Mouse (Mus musculus) CH12.LX (cell line): ENCODE data around the gene Spns3. TPM values are rescaled to one million over a fixed set of nuclear protein-coding genes. Genes with fewer than 3 reads are reported as not detected.
A peak's percentile ranks its signal among the peaks of the same experiment; 100 is the strongest.

Experiments
- DNase-seq: peaks from one replicate; pipeline ENCODE4 v3.0.0-alpha.2; 2013; ENCODE audit errors: extremely low read depth
- H3K27ac ChIP-seq: 2 replicates; pipeline ENCODE4 v1.5.1; 2012; ENCODE audit warnings: low read depth, mild to moderate bottlenecking, control low read depth, moderate library complexity; ENCODE audit not compliant: insufficient read depth
- H3K27me3 ChIP-seq: replicated peaks from 2 replicates; pipeline ENCODE3; 2012; ENCODE audit warnings: inconsistent platforms
- H3K36me3 ChIP-seq, 2 experiments: replicated peaks in 1 of 2; 2 replicates each; pipeline versions ENCODE3 to v1.6.1; 2012; ENCODE audit warnings: inconsistent platforms in 1 of 2, low read length in 1 of 2, mild to moderate bottlenecking in 1 of 2, mixed read lengths in 1 of 2, moderate library complexity in 1 of 2; ENCODE audit not compliant: control insufficient read depth in 1 of 2, insufficient read depth in 1 of 2
- H3K4me1 ChIP-seq, 2 experiments: 2 replicates each; pipeline ENCODE4 v1.6.1; 2012; ENCODE audit warnings: inconsistent platforms in 1 of 2, moderate library complexity in 1 of 2; ENCODE audit not compliant: insufficient read depth in 2 of 2, control insufficient read depth in 1 of 2
- H3K4me2 ChIP-seq: 2 replicates; pipeline ENCODE4 v1.6.1; 2012; ENCODE audit warnings: low read depth, mild to moderate bottlenecking, control low read depth; ENCODE audit not compliant: poor library complexity, insufficient read depth, severe bottlenecking
- H3K4me3 ChIP-seq, 3 experiments: fragments of 150-350 bp in 1 of 3; sonication (generic) in 1 of 3; replicated peaks in 1 of 3; 2 replicates each; pipeline versions ENCODE3 to v1.5.1; 2011 to 2012; ENCODE audit warnings: low read depth in 2 of 3, low read length in 2 of 3, mild to moderate bottlenecking in 2 of 3, moderate library complexity in 2 of 3, control low read depth in 1 of 3, improper control_type of control experiment in 1 of 3, inconsistent platforms in 1 of 3, mixed read lengths in 1 of 3; ENCODE audit not compliant: poor library complexity in 1 of 3
- H3K79me2 ChIP-seq: replicated peaks from 2 replicates; pipeline ENCODE4 v1.6.1; 2012; ENCODE audit warnings: mild to moderate bottlenecking, moderate library complexity; ENCODE audit not compliant: control insufficient read depth, poor library complexity, insufficient read depth, severe bottlenecking; ENCODE audit errors: extremely low read depth
- H3K9ac ChIP-seq: 2 replicates; pipeline ENCODE4 v1.6.1; 2012; ENCODE audit warnings: low read depth, mild to moderate bottlenecking, control low read depth, moderate library complexity; ENCODE audit not compliant: insufficient read depth
- H3K9me3 ChIP-seq: replicated peaks from 2 replicates; pipeline ENCODE3; 2012; ENCODE audit warnings: low read length, inconsistent platforms, mixed read lengths
- CHD1 ChIP-seq: IDR thresholded peaks from 2 replicates; pipeline ENCODE4 v1.6.1; 2012; ENCODE audit warnings: low read depth, low read length, improper control_type of control experiment, inconsistent platforms
- CHD2 ChIP-seq: IDR thresholded peaks from 2 replicates; pipeline ENCODE4 v1.6.1; 2011; ENCODE audit warnings: low read length, improper control_type of control experiment
- CTCF ChIP-seq, 2 experiments: IDR thresholded peaks in 1 of 2; conservative IDR thresholded peaks in 1 of 2; 2 replicates each; pipeline ENCODE4 v1.5.1; 2011 to 2012; ENCODE audit warnings: low read depth in 2 of 2, low read length in 2 of 2, improper control_type of control experiment in 1 of 2, inconsistent platforms in 1 of 2, mild to moderate bottlenecking in 1 of 2, moderate library complexity in 1 of 2
- E2F4 ChIP-seq: IDR thresholded peaks from 2 replicates; pipeline ENCODE4 v1.6.1; 2011; ENCODE audit warnings: low read depth, low read length, improper control_type of control experiment; ENCODE audit not compliant: insufficient replicate concordance
- ETS1 ChIP-seq: conservative IDR thresholded peaks from 2 replicates; pipeline ENCODE4 v1.6.1; 2012; ENCODE audit warnings: low read depth, mild to moderate bottlenecking, inconsistent platforms, low read length, improper control_type of control experiment, moderate library complexity
- GABPA ChIP-seq: IDR thresholded peaks from 2 replicates; pipeline ENCODE4 v1.6.1; 2012; ENCODE audit warnings: low read depth, low read length, improper control_type of control experiment, inconsistent platforms; ENCODE audit not compliant: insufficient replicate concordance
- HCFC1 ChIP-seq: IDR thresholded peaks from 2 replicates; pipeline ENCODE4 v1.6.1; 2012; ENCODE audit warnings: low read depth, mild to moderate bottlenecking, inconsistent platforms, low read length, improper control_type of control experiment
- IRF4 ChIP-seq: IDR thresholded peaks from 2 replicates; pipeline ENCODE4 v1.6.1; 2014; ENCODE audit warnings: low read depth, mild to moderate bottlenecking, inconsistent platforms, low read length, improper control_type of control experiment
- JUN ChIP-seq: IDR thresholded peaks from 2 replicates; pipeline ENCODE4 v1.6.1; 2011; ENCODE audit warnings: low read depth, mild to moderate bottlenecking, low read length, improper control_type of control experiment, moderate library complexity; ENCODE audit not compliant: insufficient read depth
- KAT2A ChIP-seq: IDR thresholded peaks from 2 replicates; pipeline ENCODE4 v1.6.1; 2012; ENCODE audit warnings: low read length, improper control_type of control experiment, inconsistent platforms; ENCODE audit not compliant: insufficient replicate concordance
- MAFK ChIP-seq: IDR thresholded peaks from 2 replicates; pipeline ENCODE4 v1.6.1; 2011; ENCODE audit warnings: low read length, improper control_type of control experiment; ENCODE audit not compliant: insufficient replicate concordance
- MAZ ChIP-seq: IDR thresholded peaks from 2 replicates; pipeline ENCODE4 v1.6.1; 2012; ENCODE audit warnings: low read depth, mild to moderate bottlenecking, inconsistent platforms, low read length, improper control_type of control experiment, moderate library complexity
- POLR2A ChIP-seq: IDR thresholded peaks from 2 replicates; pipeline ENCODE4 v1.6.1; 2011; ENCODE audit warnings: low read depth, mild to moderate bottlenecking, improper control_type of control experiment, low read length
- POLR2AphosphoS2 ChIP-seq: IDR thresholded peaks from 2 replicates; pipeline ENCODE4 v1.6.1; 2011; ENCODE audit warnings: low read depth, low read length, improper control_type of control experiment
- RCOR1 ChIP-seq: conservative IDR thresholded peaks from 2 replicates; pipeline ENCODE4 v1.6.1; 2012; ENCODE audit warnings: low read depth, mild to moderate bottlenecking, inconsistent platforms, low read length, improper control_type of control experiment
- SIN3A ChIP-seq: IDR thresholded peaks from 2 replicates; pipeline ENCODE4 v1.6.1; 2012; ENCODE audit warnings: low read length, improper control_type of control experiment, inconsistent platforms
- SMC3 ChIP-seq: IDR thresholded peaks from 2 replicates; pipeline ENCODE4 v1.6.1; 2011; ENCODE audit warnings: low read depth, low read length, improper control_type of control experiment
- TBP ChIP-seq: conservative IDR thresholded peaks from 2 replicates; pipeline ENCODE4 v1.6.1; 2011; ENCODE audit warnings: low read depth, low read length, improper control_type of control experiment
- UBTF ChIP-seq: IDR thresholded peaks from 2 replicates; pipeline ENCODE4 v1.6.1; 2012; ENCODE audit warnings: low read depth, mild to moderate bottlenecking, inconsistent platforms, low read length, improper control_type of control experiment, moderate library complexity
- ZC3H11A ChIP-seq: IDR thresholded peaks from 2 replicates; pipeline ENCODE4 v1.6.1; 2012; ENCODE audit warnings: low read depth, mild to moderate bottlenecking, inconsistent platforms, low read length, improper control_type of control experiment
- ZMIZ1 ChIP-seq: IDR thresholded peaks from 2 replicates; pipeline ENCODE4 v1.6.1; 2012; ENCODE audit warnings: low read depth, mild to moderate bottlenecking, inconsistent platforms, low read length, improper control_type of control experiment
- ZNF384 ChIP-seq: IDR thresholded peaks from 2 replicates; pipeline ENCODE4 v1.6.1; 2012; ENCODE audit warnings: low read depth, low read length, improper control_type of control experiment, inconsistent platforms
- dilution Hi-C: fragments of 300-500 bp; cut with MboI; formaldehyde crosslinking; loops from 2 replicates; pipeline ENCODE4 v1.14.3; 2020; ENCODE audit warnings: low sequenced_read_pairs; ENCODE audit not compliant: extremely low pct_unique_long_range_greater_than_20kb, extremely low pct_ligation_motif_present
- in situ Hi-C: fragments of 300-500 bp; cut with MboI; formaldehyde crosslinking; loops from 3 replicates; pipeline ENCODE4 v1.14.3; 2019; ENCODE audit warnings: low sequenced_read_pairs, low pct_ligation_motif_present, low pct_unique_long_range_greater_than_20kb, mixed read lengths
- polyA plus RNA-seq: library from polyadenylated mRNA; unstranded; fragments of >175 nt; gene quantifications from 2 replicates; pipeline ENCODE4 v1.2.1, GENCODE M21; 2012; ENCODE audit warnings: low read depth; ENCODE audit not compliant: insufficient read length
- total RNA-seq, 2 experiments: library from RNA; depleted of rRNA; stranded (reverse); fragments of 300-350 nt in 1 of 2; fragments of >200 nt in 1 of 2; gene quantifications; 2 replicates each; pipeline ENCODE4 v1.2.3; 2012 to 2014

Spns3 gene
- total and polyA plus RNA-seq, 3 experiments, result 0.21 to 1.8 (median 1.0) TPM

DNA sequence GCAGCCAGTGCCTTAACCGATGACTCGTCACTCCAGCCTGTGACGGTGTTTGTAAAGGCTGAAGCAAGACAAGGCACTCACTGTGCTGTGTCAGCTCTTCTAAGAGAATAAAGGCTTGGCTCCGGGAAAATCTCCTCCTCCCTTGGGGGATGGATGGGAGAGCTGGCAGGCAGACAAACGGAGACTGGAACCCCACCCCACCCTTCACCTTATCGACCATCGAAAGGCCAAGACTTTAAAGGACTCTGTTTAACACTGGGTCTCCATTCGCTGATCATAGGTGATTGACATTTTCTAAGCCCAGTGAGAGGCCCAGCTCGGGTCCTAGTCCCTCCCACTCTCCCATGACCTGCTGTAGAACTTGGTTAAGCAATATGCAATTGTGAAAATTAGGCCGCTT, 8.4 kb downstream of the Spns3 start:
- in situ Hi-C loops, result loop anchor here (5.0 to 25.0 kb wide), 3 partner anchors 105 to 330 kb away; partner anchors contain the start of genes 4933427D14Rik, Ggt6, Gm43951 and Med31
- no peaks in the 10 kb centered on the region for H3K9me3 ChIP-seq

DNA sequence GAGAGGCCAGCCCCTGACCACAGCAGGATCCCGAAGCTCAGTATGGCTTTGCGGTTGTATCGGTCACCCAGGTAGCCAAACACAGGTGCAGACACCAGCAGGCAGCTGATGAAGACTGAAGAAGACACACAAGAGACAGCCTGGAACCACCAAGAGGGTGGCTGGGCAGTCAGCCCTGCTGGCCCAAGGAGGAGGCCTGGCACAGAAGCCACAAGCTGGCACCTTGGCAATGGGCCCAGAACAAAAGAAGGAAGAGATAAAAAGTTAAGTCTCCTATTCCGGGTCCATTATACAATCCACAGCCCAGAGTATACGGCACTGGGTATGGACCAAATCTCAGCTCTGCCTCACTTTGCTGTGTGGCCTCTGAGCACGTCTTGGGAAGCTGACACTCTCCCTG, 9.9 kb downstream of the Spns3 start:
- Histone ChIP-seq H3K9me3 (peaks cover 1% of the 10 kb centered on the region), H3K4me1 (peaks cover 28 to 46% of the 10 kb centered on the region in 2 experiments), H3K9ac (no peak overlapping the region), H3K36me3 (no peaks in the 10 kb centered on the region), H3K27ac (no peak overlapping the region), H3K4me2 (no peak overlapping the region), H3K79me2 (no peaks in the 10 kb centered on the region), H3K27me3 (no peaks in the 10 kb centered on the region), H3K4me3 (no peak overlapping the region)
- DNase-seq, result no peak
- TF ChIP-seq ZNF384 (no peak), KAT2A (no peak), SMC3 (no peak), CHD1 (no peak), RCOR1 (no peak), TBP (no peak), ETS1 (no peak), IRF4 (no peak), GABPA (no peak), SIN3A (no peak), UBTF (no peak), E2F4 (no peak), MAZ (no peak), HCFC1 (no peak), ZMIZ1 (no peak), POLR2A (no peak), ZC3H11A (no peak), JUN (no peak), CTCF (conservative IDR thresholded peaks at IDR 0.05 in 1 of 2, IDR thresholded peaks at IDR 0.05 in 1 of 2; ENCODE audit: low read depth in 2 of 2, low read length in 2 of 2) (no peak), CHD2 (no peak)
- in situ Hi-C loops (loop anchor here (5.0 to 25.0 kb wide), 3 partner anchors 103 to 328 kb away; partner anchors contain the start of genes 4933427D14Rik, Ggt6, Gm43951 and Med31), dilution Hi-C loops (no loop called here)

More for the DNA sequence above, 8.4 kb downstream of the Spns3 start:
- Histone ChIP-seq H3K4me2 (no peak overlapping the region), H3K4me1 (peaks cover 21 to 37% of the 10 kb centered on the region in 2 experiments), H3K9ac (no peak overlapping the region), H3K27me3 (no peaks in the 10 kb centered on the region), H3K4me3 (no peak overlapping the region), H3K79me2 (no peaks in the 10 kb centered on the region), H3K27ac (no peak overlapping the region), H3K36me3 (no peaks in the 10 kb centered on the region)
- dilution Hi-C loops, result no loop called here
- DNase-seq, result no peak
- no peak for TF ChIP-seq RCOR1
- no peak for TF ChIP-seq POLR2AphosphoS2
- TF ChIP-seq MAFK, result peak; percentile 10; the same call in 1 of the 2 replicates
